Mouse (Mus musculus) kidney, postnatal 0 days (tissue): Measurements from ENCODE around the gene Fmnl2. TPM values are rescaled to one million over a fixed set of nuclear protein-coding genes. Genes with fewer than 3 reads are reported as not detected.
A peak's percentile ranks its signal among the peaks of the same experiment; 100 is the strongest.

ENCODE experiments used
- ATAC-seq: fragments of 200-750 bp; cut with Nextera tagmentation; replicated peaks from 2 replicates; pipeline ENCODE4 v1.8.0; 2017; ENCODE audit warnings: low read depth, moderate number of reproducible peaks, moderate TSS enrichment, moderate library complexity; ENCODE audit not compliant: low FRiP score
- DNase-seq: peaks from one replicate; pipeline ENCODE4 v3.0.0-alpha.2; 2016; ENCODE audit warnings: low spot score
- H3K27ac ChIP-seq: fragments of 300-500 bp; sonication (generic); 2 replicates; pipeline ENCODE4 v1.5.1; 2014; ENCODE audit warnings: mild to moderate bottlenecking
- H3K27me3 ChIP-seq: fragments of 300-500 bp; sonication (generic); 2 replicates; pipeline ENCODE4 v1.6.1; 2014; ENCODE audit warnings: low read length, mixed read lengths; ENCODE audit not compliant: insufficient read depth
- H3K36me3 ChIP-seq: fragments of 300-500 bp; sonication (generic); 2 replicates; pipeline ENCODE4 v1.6.1; 2014; ENCODE audit warnings: low read length, mixed read lengths; ENCODE audit not compliant: insufficient read depth
- H3K4me1 ChIP-seq: fragments of 300-500 bp; sonication (generic); replicated peaks from 2 replicates; pipeline ENCODE4 v1.6.1; 2014; ENCODE audit warnings: antibody characterized with exemption, low read length, mixed read lengths; ENCODE audit not compliant: insufficient read depth
- H3K4me2 ChIP-seq: fragments of 300-500 bp; sonication (generic); 2 replicates; pipeline ENCODE4 v1.6.1; 2014; ENCODE audit warnings: mild to moderate bottlenecking, low read length, moderate library complexity, mixed read lengths
- H3K4me3 ChIP-seq: fragments of 300-500 bp; sonication (generic); replicated peaks from 2 replicates; pipeline ENCODE4 v1.5.1; 2014; ENCODE audit warnings: low read depth, low read length
- H3K9ac ChIP-seq: fragments of 300-500 bp; sonication (generic); 2 replicates; pipeline ENCODE4 v1.6.1; 2014; ENCODE audit warnings: low read depth, low read length
- H3K9me3 ChIP-seq: fragments of 300-500 bp; sonication (generic); replicated peaks from 2 replicates; pipeline ENCODE4 v1.6.1; 2016; ENCODE audit warnings: low read length, inconsistent platforms, mixed read lengths
- CTCF ChIP-seq: IDR thresholded peaks from 2 replicates; pipeline ENCODE4 v1.5.1; 2016; ENCODE audit warnings: antibody characterized with exemption, low read depth, mild to moderate bottlenecking, moderate library complexity
- WGBS: fragments of 180-500 bp; shearing (Covaris S2); extraction: QIAGEN DNeasy Blood & Tissue Kit; methylation state at CpG from one replicate; pipeline ENCODE4 v1.1.7; 2014; 5-methylcytosine and 5-hydroxymethylcytosine counted together
- polyA plus RNA-seq: library from polyadenylated mRNA; unstranded; fragments of >200 nt; fragmentation: Nextera tagmentation; extraction: Ambion mirVana; gene quantifications from 2 replicates; pipeline ENCODE4 v1.2.1, GENCODE M21; 2015

The Fmnl2 gene
- polyA plus RNA-seq = 8.0 and 8.5 TPM in 2 replicates

GRCm38 (mm10) chr2:52857611-52858528 lies at the start of gene Fmnl2:
TSS of gene Fmnl2 (plus strand) at chr2:52857860.
- H3K4me2 ChIP-seq = peak within 1 kb of the TSS; percentile 95
- WGBS = under 1% methylated on average over 111 of the region's 114 CpGs

DNA sequence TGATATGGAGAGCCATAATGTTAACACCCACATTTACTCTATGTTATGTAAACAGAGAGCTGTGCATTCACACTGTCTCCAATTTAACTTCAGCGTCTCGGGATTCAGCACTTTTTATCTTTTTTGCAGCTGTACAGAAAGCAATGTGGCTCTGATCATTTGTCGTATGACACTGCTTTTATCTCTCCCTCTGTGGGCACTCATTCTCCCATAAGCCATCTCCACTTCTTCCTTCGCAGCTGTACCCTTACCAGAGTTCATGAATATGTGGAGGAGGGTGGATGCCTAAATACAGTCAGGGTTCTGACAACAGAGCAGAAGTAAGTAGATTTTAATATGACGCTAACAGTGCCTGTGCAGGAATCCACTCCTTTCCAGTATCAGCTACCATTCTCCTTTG lies 47.7 kb upstream of the Fmnl2 start:
- ATAC-seq = no peak

More at GRCm38 (mm10) chr2:52857611-52858528, at the start of gene Fmnl2:
- no peaks in the 10 kb centered on the region for H3K27me3 ChIP-seq
- H3K27ac ChIP-seq = peak within 1 kb of the TSS; percentile 81
- ATAC-seq (peak; percentile 88), DNase-seq (peak; percentile 81)
- peak within 1 kb of the TSS; percentile 89 for H3K9ac ChIP-seq
- TF ChIP-seq CTCF = no peak
- H3K4me3 ChIP-seq = peak within 1 kb of the TSS; percentile 91
- H3K36me3 ChIP-seq = no peaks in the 10 kb centered on the region
- peaks cover 12% of the 10 kb centered on the region; the same call in 1 of the 2 replicates for H3K4me1 ChIP-seq
- no peaks in the 10 kb centered on the region for H3K9me3 ChIP-seq

GRCm38 (mm10) chr2:52811691-52812090 lies 46.0 kb upstream of the Fmnl2 start:
- no peaks in the 10 kb centered on the region for H3K27me3 ChIP-seq
- H3K27ac ChIP-seq = no peak overlapping the region
- H3K4me3 ChIP-seq = no peak overlapping the region
- no peak overlapping the region for H3K4me2 ChIP-seq
- ATAC-seq = no peak
- no peaks in the 10 kb centered on the region for H3K9me3 ChIP-seq
- no peaks in the 10 kb centered on the region for H3K36me3 ChIP-seq
- 32% methylated on average over 5 of the region's 5 CpGs for WGBS
- TF ChIP-seq CTCF = 0 out of 2 replicates have a peak, but pooled peaks have one; percentile 19
- DNase-seq = peak; percentile 23
- no peaks in the 10 kb centered on the region for H3K4me1 ChIP-seq
- no peak overlapping the region for H3K9ac ChIP-seq

More for the DNA sequence above, 47.7 kb upstream of the Fmnl2 start:
- TF ChIP-seq CTCF = no peak
- H3K36me3 ChIP-seq = no peaks in the 10 kb centered on the region
- H3K9ac ChIP-seq = no peak overlapping the region
- H3K4me3 ChIP-seq = no peak overlapping the region
- no peak for DNase-seq
- whole genome bisulfite sequencing = 66% methylated on average over 5 of the region's 5 CpGs
- H3K27me3 ChIP-seq = no peaks in the 10 kb centered on the region
- H3K4me1 ChIP-seq = no peaks in the 10 kb centered on the region
- H3K27ac ChIP-seq = no peak overlapping the region
- H3K4me2 ChIP-seq = no peak overlapping the region
- no peaks in the 10 kb centered on the region for H3K9me3 ChIP-seq

GRCm38 (mm10) chr2:52817341-52817740 lies 40.3 kb upstream of the Fmnl2 start:
- WGBS = 94% methylated on average over 1 of the region's 1 CpGs
- H3K27ac ChIP-seq = no peak overlapping the region
- TF ChIP-seq CTCF = no peak
- ATAC-seq (no peak), DNase-seq (no peak)
- H3K4me2 ChIP-seq = no peak overlapping the region
- H3K9ac ChIP-seq = no peak overlapping the region
- no peaks in the 10 kb centered on the region for H3K27me3 ChIP-seq
- H3K4me3 ChIP-seq = no peak overlapping the region
- no peaks in the 10 kb centered on the region for H3K4me1 ChIP-seq
- no peaks in the 10 kb centered on the region for H3K36me3 ChIP-seq
- no peaks in the 10 kb centered on the region for H3K9me3 ChIP-seq

- H3K4me1 ChIP-seq = no peaks in the 10 kb centered on the region
- H3K9ac ChIP-seq = no peak overlapping the region
- no peaks in the 10 kb centered on the region for H3K9me3 ChIP-seq
- 79% methylated on average over 4 of the region's 4 CpGs for WGBS
- ATAC-seq (no peak), DNase-seq (no peak)
- H3K27me3 ChIP-seq = no peaks in the 10 kb centered on the region
- no peak for TF ChIP-seq CTCF
- H3K36me3 ChIP-seq = no peaks in the 10 kb centered on the region
- H3K27ac ChIP-seq = no peak overlapping the region
- no peak overlapping the region for H3K4me2 ChIP-seq
- H3K4me3 ChIP-seq = no peak overlapping the region
These were observed 38.7 kb upstream of the Fmnl2 start for GRCm38 (mm10) chr2:52818944-52819343.

- Histone ChIP-seq H3K9me3 (no peaks in the 10 kb centered on the region), H3K4me1 (no peaks in the 10 kb centered on the region), H3K9ac (no peak overlapping the region), H3K27me3 (no peaks in the 10 kb centered on the region), H3K4me2 (no peak overlapping the region), H3K27ac (no peak overlapping the region), H3K36me3 (no peaks in the 10 kb centered on the region), H3K4me3 (no peak overlapping the region)
- TF ChIP-seq CTCF = no peak
- DNase-seq (no peak), ATAC-seq (no peak)
- 69% methylated on average over 2 of the region's 2 CpGs for WGBS
These were observed 35.4 kb upstream of the Fmnl2 start for GRCm38 (mm10) chr2:52822214-52822613.
